Mouse (Mus musculus) liver, postnatal 0 days (tissue): Measurements from ENCODE around the gene Atp2b1. TPM values are rescaled to one million over a fixed set of nuclear protein-coding genes. Genes with fewer than 3 reads are reported as not detected.

Experiments
- ATAC-seq: fragments of 200-750 bp; cut with Nextera tagmentation; 2 replicates; pipeline ENCODE4 v1.8.0; 2017; ENCODE audit warnings: mild to moderate bottlenecking, moderate library complexity
- DNase-seq: peaks from one replicate; pipeline ENCODE4 v3.0.0-alpha.2; 2016
- H3K27ac ChIP-seq: fragments of 300-500 bp; sonication (generic); 2 replicates; pipeline ENCODE4 v1.5.1; 2014; ENCODE audit warnings: antibody characterized with exemption, moderate library complexity, mild to moderate bottlenecking, low read depth
- H3K27me3 ChIP-seq: fragments of 300-500 bp; sonication (generic); 2 replicates; pipeline ENCODE4 v1.6.1; 2014; ENCODE audit warnings: low read length, control low read depth, mixed read lengths; ENCODE audit not compliant: insufficient read depth
- H3K36me3 ChIP-seq: fragments of 300-500 bp; sonication (generic); replicated peaks from 2 replicates; pipeline ENCODE4 v1.6.1; 2014; ENCODE audit warnings: mild to moderate bottlenecking, control low read depth, low read length, moderate library complexity, mixed read lengths; ENCODE audit not compliant: insufficient read depth
- H3K4me1 ChIP-seq: fragments of 300-500 bp; sonication (generic); 2 replicates; pipeline ENCODE4 v1.6.1; 2014; ENCODE audit warnings: antibody characterized with exemption, mild to moderate bottlenecking, control low read depth; ENCODE audit not compliant: insufficient read depth
- H3K4me2 ChIP-seq: fragments of 300-500 bp; sonication (generic); 2 replicates; pipeline ENCODE4 v1.6.1; 2014; ENCODE audit warnings: low read depth, mild to moderate bottlenecking, low read length, moderate library complexity, mixed read lengths
- H3K4me3 ChIP-seq: fragments of 300-500 bp; sonication (generic); 2 replicates; pipeline ENCODE4 v1.5.1; 2014; ENCODE audit warnings: low read depth, low read length
- H3K9ac ChIP-seq: fragments of 300-500 bp; sonication (generic); replicated peaks from 2 replicates; pipeline ENCODE4 v1.6.1; 2014; ENCODE audit warnings: mild to moderate bottlenecking, moderate library complexity
- H3K9me3 ChIP-seq: fragments of 300-500 bp; sonication (generic); 2 replicates; pipeline ENCODE4 v1.6.1; 2016; ENCODE audit warnings: mild to moderate bottlenecking, control low read depth, low read length, mixed read lengths
- CTCF ChIP-seq: sonication (generic); IDR thresholded peaks from 2 replicates; pipeline ENCODE4 v1.5.1; 2016; ENCODE audit warnings: antibody characterized with exemption, low read depth
- EP300 ChIP-seq: IDR thresholded peaks from 2 replicates; pipeline ENCODE4 v1.6.1; 2016; ENCODE audit warnings: antibody characterized with exemption, low read depth, mild to moderate bottlenecking
- WGBS: fragments of 180-500 bp; shearing (Covaris S2); extraction: QIAGEN DNeasy Blood & Tissue Kit; methylation state at CpG from one replicate; pipeline ENCODE4 v1.1.7; 2014; ENCODE audit not compliant: insufficient replicate concordance; 5-methylcytosine and 5-hydroxymethylcytosine counted together
- polyA plus RNA-seq: library from polyadenylated mRNA; unstranded; fragments of >200 nt; fragmentation: Nextera tagmentation; extraction: Ambion mirVana; gene quantifications from 2 replicates; pipeline ENCODE4 v1.2.1, GENCODE M21; 2015

Gene Atp2b1
- polyA plus RNA-seq, 1 experiment from 2014 or later, result 37.0 TPM

GRCm38 (mm10) chr10:98929444-98929843 lies 15.2 kb downstream of the Atp2b1 start:
- TF ChIP-seq EP300 (no peak), CTCF (no peak)
- Histone ChIP-seq H3K27me3 (no peaks in the 10 kb centered on the region), H3K36me3 (no peaks in the 10 kb centered on the region), H3K4me1 (peaks cover 5% of the 10 kb centered on the region), H3K4me3 (no peak overlapping the region), H3K9me3 (0 out of 2 replicates have a peak, but pooled peaks cover 3% of the 10 kb centered on the region), H3K9ac (no peak overlapping the region), H3K4me2 (no peak overlapping the region), H3K27ac (no peak overlapping the region)
- DNase-seq (no peak), ATAC-seq (no peak)
- 80% methylated on average over 7 of the region's 7 CpGs for WGBS

- peak overlapping the region; percentile 35; the same call in 1 of the 2 replicates for H3K4me2 ChIP-seq
- no peak for DNase-seq
These were observed 15.9 kb downstream of the Atp2b1 start for GRCm38 (mm10) chr10:98930143-98930542.

GRCm38 (mm10) chr10:98940137-98940536 lies 25.9 kb downstream of the Atp2b1 start:
- H3K36me3 ChIP-seq, result 0 out of 2 replicates have a peak, but pooled peaks cover 3% of the 10 kb centered on the region
- H3K4me2 ChIP-seq, result no peak overlapping the region
- H3K27ac ChIP-seq, result no peak overlapping the region
- no peaks in the 10 kb centered on the region for H3K9me3 ChIP-seq
- no peak for ATAC-seq
- no peak overlapping the region for H3K4me3 ChIP-seq
- no peak overlapping the region for H3K9ac ChIP-seq
- WGBS, result 77% methylated on average over 4 of the region's 4 CpGs
- H3K27me3 ChIP-seq, result no peaks in the 10 kb centered on the region
- no peak for DNase-seq
- TF ChIP-seq EP300 (no peak), CTCF (no peak)
- no peaks in the 10 kb centered on the region for H3K4me1 ChIP-seq

More at GRCm38 (mm10) chr10:98930143-98930542, 15.9 kb downstream of the Atp2b1 start:
- Histone ChIP-seq H3K4me1 (peaks cover 5% of the 10 kb centered on the region), H3K4me3 (no peak overlapping the region), H3K27ac (no peak overlapping the region), H3K27me3 (no peaks in the 10 kb centered on the region), H3K9me3 (0 out of 2 replicates have a peak, but pooled peaks cover 3% of the 10 kb centered on the region), H3K36me3 (no peaks in the 10 kb centered on the region), H3K9ac (no peak overlapping the region)
- ATAC-seq, result no peak
- WGBS, result 43% methylated on average over 11 of the region's 11 CpGs
- TF ChIP-seq EP300, result no peak

GRCm38 (mm10) chr10:98940799-98941198 lies 26.6 kb downstream of the Atp2b1 start:
- no peaks in the 10 kb centered on the region for H3K27me3 ChIP-seq
- H3K4me2 ChIP-seq, result no peak overlapping the region
- H3K27ac ChIP-seq, result no peak overlapping the region
- TF ChIP-seq CTCF (no peak), EP300 (no peak)
- ATAC-seq (no peak), DNase-seq (no peak)
- H3K9me3 ChIP-seq, result no peaks in the 10 kb centered on the region
- H3K4me1 ChIP-seq, result no peaks in the 10 kb centered on the region
- H3K4me3 ChIP-seq, result no peak overlapping the region
- H3K9ac ChIP-seq, result no peak overlapping the region
- 74% methylated on average over 2 of the region's 2 CpGs for WGBS
- H3K36me3 ChIP-seq, result 0 out of 2 replicates have a peak, but pooled peaks cover 3% of the 10 kb centered on the region

- ATAC-seq (no peak), DNase-seq (no peak)
- no peak overlapping the region for H3K4me2 ChIP-seq
- H3K4me3 ChIP-seq, result no peak overlapping the region
- WGBS, result 55% methylated on average over 6 of the region's 6 CpGs
- H3K27me3 ChIP-seq, result no peaks in the 10 kb centered on the region
- H3K36me3 ChIP-seq, result 0 out of 2 replicates have a peak, but pooled peaks cover 3% of the 10 kb centered on the region
- H3K4me1 ChIP-seq, result no peaks in the 10 kb centered on the region
- H3K9ac ChIP-seq, result no peak overlapping the region
- no peak overlapping the region for H3K27ac ChIP-seq
- TF ChIP-seq CTCF, result no peak
- TF ChIP-seq EP300, result no peak
- H3K9me3 ChIP-seq, result no peaks in the 10 kb centered on the region
These were observed 27.8 kb downstream of the Atp2b1 start for GRCm38 (mm10) chr10:98941991-98942390.

GRCm38 (mm10) chr10:98942999-98943398 lies 28.8 kb downstream of the Atp2b1 start:
- H3K4me2 ChIP-seq, result no peak overlapping the region
- no peak for DNase-seq
- 85% methylated on average over 8 of the region's 8 CpGs for WGBS

More at GRCm38 (mm10) chr10:98942999-98943398, 28.8 kb downstream of the Atp2b1 start:
- Histone ChIP-seq H3K4me1 (0 out of 2 replicates have a peak, but pooled peaks cover 3% of the 10 kb centered on the region), H3K36me3 (0 out of 2 replicates have a peak, but pooled peaks cover 3% of the 10 kb centered on the region), H3K27me3 (no peaks in the 10 kb centered on the region), H3K9me3 (no peaks in the 10 kb centered on the region), H3K9ac (no peak overlapping the region), H3K4me3 (no peak overlapping the region), H3K27ac (no peak overlapping the region)
- no peak for ATAC-seq
- TF ChIP-seq EP300, result no peak
